ENCODE assay signal across 24 mouse cellular contexts in the genomic region with DNA sequence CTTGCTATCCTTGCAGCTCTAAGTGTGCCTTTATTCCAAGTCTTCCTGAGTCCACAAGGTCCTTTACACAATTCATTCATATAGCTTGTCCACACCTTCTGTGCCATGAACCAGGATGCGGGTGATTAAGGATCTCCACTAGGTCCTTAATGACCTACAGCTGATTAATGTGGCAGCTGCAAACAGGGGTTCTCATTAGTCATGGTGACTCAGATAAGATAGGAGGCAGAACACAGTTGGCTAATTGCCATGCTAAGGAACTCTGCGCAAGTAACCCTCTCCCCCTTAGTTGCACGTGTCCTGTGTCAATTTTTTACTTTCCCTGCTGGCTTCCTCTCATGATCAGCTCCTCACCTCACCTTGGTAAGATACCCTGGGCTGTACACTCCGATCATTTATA.
DNase-seq lines count a peak whose midpoint lies in the region; ATAC-seq and TF ChIP-seq lines count a peak whose summit lies in the region.
"Had no signal": no experiment of that assay in that cellular context is flagged by ENCODE, and none has a peak within 500 bp of the region (broad histone marks: within the 10 kb centered on the region; RNA-seq: fewer than 3 reads in every experiment).

No protein-coding gene starts in this region.

- 91% methylated on average over 4 of the region's 4 CpGs for WGBS in midbrain, postnatal 0 days
- 90% methylated on average over 4 of the region's 4 CpGs for WGBS in midbrain, embryonic 14.5 days
- 24% methylated on average over 4 of the region's 4 CpGs for WGBS in stomach, embryonic 15.5 days

- intact Hi-C loops in left cerebral cortex, postnatal 4 days (cut with DNase I): no loop called here

- peak; percentile 13 to 69 for DNase-seq in adrenal gland, adult (ENCODE audit: inconsistent age in 2 of 2, low spot score in 1 of 2)
- no peak for DNase-seq in adrenal gland, postnatal 4 days (ENCODE audit: low spot score in 2 of 2)
- DNase-seq in midbrain, postnatal 0 days (ENCODE audit: low spot score): peak; percentile 6
- no peak for DNase-seq in midbrain, embryonic 14.5 days
- DNase-seq in left cerebral cortex, postnatal 4 days: no peak
- DNase-seq in cerebellum, postnatal 4 days (ENCODE audit: low spot score in 2 of 2): no peak
- DNase-seq: cerebellum, adult 11 months; cerebellum, adult 9-10 months; cerebellum, postnatal 36 days; embryo, embryonic 11 days; forebrain, postnatal 0 days; kidney, adult 11 months; kidney, postnatal 14 days; layer of hippocampus, adult 9-11 months; lung, embryonic 14.5 days; lung, postnatal 14 days; spleen, adult 18-20 months had no signal

- H3K4me1 ChIP-seq in midbrain, postnatal 0 days (ENCODE audit: insufficient read depth, low read length): no peaks in the 10 kb centered on the region
- H3K4me1 ChIP-seq in midbrain, embryonic 14.5 days (ENCODE audit: control insufficient read depth, insufficient read depth, low read length): no peaks in the 10 kb centered on the region
- no peaks in the 10 kb centered on the region for H3K4me1 ChIP-seq in stomach, embryonic 15.5 days
- H3K4me1 ChIP-seq: embryonic facial prominence, embryonic 12.5 days; limb, embryonic 12.5 days; liver, embryonic 15.5 days; midbrain, embryonic 15.5 days had no signal

- H3K27me3 ChIP-seq in midbrain, postnatal 0 days (ENCODE audit: insufficient read depth, low read length): no peaks in the 10 kb centered on the region
- no peaks in the 10 kb centered on the region for H3K27me3 ChIP-seq in midbrain, embryonic 14.5 days (ENCODE audit: control insufficient read depth, insufficient read depth, low read length)
- H3K27me3 ChIP-seq in stomach, embryonic 15.5 days (replicated peaks): no peaks in the 10 kb centered on the region
- H3K27me3 ChIP-seq: embryonic facial prominence, embryonic 12.5 days; limb, embryonic 12.5 days; liver, embryonic 15.5 days; midbrain, embryonic 15.5 days had no signal

- no peak overlapping the region for H3K4me2 ChIP-seq in midbrain, postnatal 0 days (ENCODE audit: low read depth, low read length, poor library complexity, severe bottlenecking)
- no peak overlapping the region for H3K4me2 ChIP-seq in midbrain, embryonic 14.5 days (ENCODE audit: low read length)
- no peak overlapping the region for H3K4me2 ChIP-seq in stomach, embryonic 15.5 days
- H3K4me2 ChIP-seq: embryonic facial prominence, embryonic 12.5 days; heart, embryonic 15.5 days; limb, embryonic 12.5 days; liver, embryonic 15.5 days; lung, embryonic 14.5 days; midbrain, embryonic 15.5 days had no signal

- no peak overlapping the region for H3K27ac ChIP-seq in midbrain, postnatal 0 days (ENCODE audit: low read depth, low read length)
- H3K27ac ChIP-seq in midbrain, embryonic 14.5 days (replicated peaks; ENCODE audit: low read depth, low read length): no peak overlapping the region
- no peak overlapping the region for H3K27ac ChIP-seq in stomach, embryonic 15.5 days
- H3K27ac ChIP-seq: embryonic facial prominence, embryonic 12.5 days; heart, embryonic 15.5 days; hindbrain, postnatal 0 days; limb, embryonic 12.5 days; liver, embryonic 15.5 days; midbrain, embryonic 15.5 days had no signal

- H3K9ac ChIP-seq in midbrain, postnatal 0 days (replicated peaks; ENCODE audit: low read length, poor library complexity, severe bottlenecking): no peak overlapping the region
- H3K9ac ChIP-seq in midbrain, embryonic 14.5 days (replicated peaks; ENCODE audit: low read length): no peak overlapping the region
- H3K9ac ChIP-seq in stomach, embryonic 15.5 days: no peak overlapping the region
- H3K9ac ChIP-seq: embryonic facial prominence, embryonic 12.5 days; forebrain, postnatal 0 days; heart, embryonic 15.5 days; limb, embryonic 12.5 days; liver, embryonic 15.5 days; lung, embryonic 14.5 days; midbrain, embryonic 15.5 days had no signal

- no peaks in the 10 kb centered on the region for H3K9me3 ChIP-seq in midbrain, postnatal 0 days (ENCODE audit: low read length)
- no peaks in the 10 kb centered on the region for H3K9me3 ChIP-seq in midbrain, embryonic 14.5 days (ENCODE audit: control insufficient read depth, low read length)
- H3K9me3 ChIP-seq in stomach, embryonic 15.5 days: no peaks in the 10 kb centered on the region
- H3K9me3 ChIP-seq: embryonic facial prominence, embryonic 12.5 days; heart, embryonic 15.5 days; limb, embryonic 12.5 days; liver, embryonic 15.5 days; midbrain, embryonic 15.5 days had no signal

- no peaks in the 10 kb centered on the region for H3K36me3 ChIP-seq in midbrain, postnatal 0 days (ENCODE audit: insufficient read depth, low read length)
- no peaks in the 10 kb centered on the region for H3K36me3 ChIP-seq in midbrain, embryonic 14.5 days (ENCODE audit: control insufficient read depth, insufficient read depth, low read length)
- H3K36me3 ChIP-seq in stomach, embryonic 15.5 days: no peaks in the 10 kb centered on the region
- H3K36me3 ChIP-seq: embryonic facial prominence, embryonic 12.5 days; heart, embryonic 15.5 days; limb, embryonic 12.5 days; liver, embryonic 15.5 days; midbrain, embryonic 15.5 days had no signal

- no peak for ATAC-seq in midbrain, postnatal 0 days (ENCODE audit: low FRiP score)
- ATAC-seq in midbrain, embryonic 14.5 days (ENCODE audit: low FRiP score, low TSS enrichment): no peak
- 0 out of 2 replicates have a peak, but pooled peaks have one; percentile 72 for ATAC-seq in stomach, embryonic 15.5 days (ENCODE audit: insufficient read depth, low FRiP score, low read depth)
- ATAC-seq: forebrain, postnatal 0 days; hindbrain, postnatal 0 days; midbrain, embryonic 15.5 days had no signal

- no peak for TF ChIP-seq CTCF in midbrain, postnatal 0 days (IDR thresholded peaks at IDR 0.05)

- H3K4me3 ChIP-seq in midbrain, postnatal 0 days (ENCODE audit: low read depth, low read length): no peak overlapping the region
- H3K4me3 ChIP-seq in midbrain, embryonic 14.5 days (replicated peaks; ENCODE audit: low read depth, low read length): no peak overlapping the region
- H3K4me3 ChIP-seq in stomach, embryonic 15.5 days (replicated peaks): no peak overlapping the region
- H3K4me3 ChIP-seq: embryonic facial prominence, embryonic 12.5 days; heart, embryonic 15.5 days; limb, embryonic 12.5 days; liver, embryonic 15.5 days; midbrain, embryonic 15.5 days had no signal

Comparison
In these comparisons a context has a peak if more than half of its experiments do, and no peak if none do; other contexts are left out.
1. DNase-seq: peak in adrenal gland, adult (2 of 2) and midbrain, postnatal 0 days (single experiment); none in adrenal gland, postnatal 4 days (0 of 2), midbrain, embryonic 14.5 days (single experiment), left cerebral cortex, postnatal 4 days (single experiment) and cerebellum, postnatal 4 days (0 of 2).